Mouse (Mus musculus): Measurements from ENCODE around the gene Srsf3.

DNA sequence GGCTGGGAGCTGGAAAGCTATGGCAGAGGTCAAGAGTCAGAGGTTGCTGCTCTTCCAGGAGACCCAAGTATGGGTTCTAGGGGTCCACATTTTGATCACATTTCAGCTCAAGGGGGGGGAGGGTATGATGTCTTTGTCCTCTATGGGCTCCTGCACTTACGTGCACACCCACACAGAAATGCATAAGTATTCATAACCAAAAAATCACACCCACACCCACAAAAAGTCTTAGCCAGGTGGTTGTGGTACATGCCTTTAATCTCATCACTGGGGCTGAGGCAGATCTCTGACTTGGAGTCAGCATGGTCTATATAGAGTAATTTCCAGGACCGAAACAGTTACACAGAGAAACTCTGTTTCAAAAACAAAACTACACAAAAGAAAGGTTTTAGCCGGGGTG, 33.5 kb downstream of the Srsf3 start:
- TF ChIP-seq POLR2A (IDR thresholded peaks at IDR 0.05; ENCODE audit: extremely low read depth, insufficient read depth, low read length) (no peak), CTCF (IDR thresholded peaks at IDR 0.05; ENCODE audit: extremely low read depth, insufficient read depth, low read length) (no peak)

Measured in cortical plate, adult 2 months (tissue).